Mouse (Mus musculus): ENCODE results near the gene Atp2c2. TPM values are rescaled to one million over a fixed set of nuclear protein-coding genes. Genes with fewer than 3 reads are reported as not detected.

Gene Atp2c2
- polyA plus RNA-seq, 1 experiment = not detected

GRCm38 (mm10) chr8:119668447-119668846, 31.4 kb upstream of the Atp2c2 start:
- Histone ChIP-seq H3K4me3 (ENCODE audit: insufficient read depth, low read depth, low read length) (no peak overlapping the region), H3K4me1 (ENCODE audit: control insufficient read depth, insufficient read depth, low read length) (peaks cover 23% of the 10 kb centered on the region), H3K27ac (ENCODE audit: insufficient read depth, low read depth, low read length) (no peak overlapping the region)
- TF ChIP-seq CTCF (IDR thresholded peaks at IDR 0.05; ENCODE audit: insufficient read depth, low read depth, low read length) (no peak), POLR2A (IDR thresholded peaks at IDR 0.05; ENCODE audit: insufficient read depth, low read depth, low read length) (no peak)
- WGBS = 58% methylated on average over 9 of the region's 9 CpGs

DNA sequence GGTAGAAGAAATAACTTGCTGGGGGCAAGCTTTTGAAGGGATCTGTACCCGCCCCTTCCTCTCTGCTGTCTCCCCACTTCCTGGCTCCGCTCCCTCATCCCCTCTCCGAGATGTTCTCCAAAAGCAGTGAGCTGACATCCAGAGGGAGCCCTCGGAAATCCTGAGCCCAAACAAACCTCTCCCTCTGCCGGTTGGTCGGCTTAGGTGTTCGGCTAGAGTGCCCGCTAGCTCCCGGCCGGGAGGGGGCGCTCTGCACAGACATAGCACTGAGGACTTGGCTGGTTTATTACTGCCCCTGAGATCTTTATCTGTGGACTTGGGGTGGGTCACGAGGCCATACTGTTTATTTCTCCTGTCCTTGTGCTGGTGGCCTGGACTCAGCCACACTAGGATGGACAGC, 30.5 kb upstream of the Atp2c2 start:
- Histone ChIP-seq H3K4me3 (ENCODE audit: insufficient read depth, low read depth, low read length) (no peak overlapping the region), H3K27ac (ENCODE audit: insufficient read depth, low read depth, low read length) (no peak overlapping the region), H3K4me1 (ENCODE audit: control insufficient read depth, insufficient read depth, low read length) (peaks cover 23% of the 10 kb centered on the region)
- WGBS = 66% methylated on average over 12 of the region's 12 CpGs
- TF ChIP-seq POLR2A (IDR thresholded peaks at IDR 0.05; ENCODE audit: insufficient read depth, low read depth, low read length) (no peak), CTCF (IDR thresholded peaks at IDR 0.05; ENCODE audit: insufficient read depth, low read depth, low read length) (no peak; the same call in 1 of the 2 replicates)

DNA sequence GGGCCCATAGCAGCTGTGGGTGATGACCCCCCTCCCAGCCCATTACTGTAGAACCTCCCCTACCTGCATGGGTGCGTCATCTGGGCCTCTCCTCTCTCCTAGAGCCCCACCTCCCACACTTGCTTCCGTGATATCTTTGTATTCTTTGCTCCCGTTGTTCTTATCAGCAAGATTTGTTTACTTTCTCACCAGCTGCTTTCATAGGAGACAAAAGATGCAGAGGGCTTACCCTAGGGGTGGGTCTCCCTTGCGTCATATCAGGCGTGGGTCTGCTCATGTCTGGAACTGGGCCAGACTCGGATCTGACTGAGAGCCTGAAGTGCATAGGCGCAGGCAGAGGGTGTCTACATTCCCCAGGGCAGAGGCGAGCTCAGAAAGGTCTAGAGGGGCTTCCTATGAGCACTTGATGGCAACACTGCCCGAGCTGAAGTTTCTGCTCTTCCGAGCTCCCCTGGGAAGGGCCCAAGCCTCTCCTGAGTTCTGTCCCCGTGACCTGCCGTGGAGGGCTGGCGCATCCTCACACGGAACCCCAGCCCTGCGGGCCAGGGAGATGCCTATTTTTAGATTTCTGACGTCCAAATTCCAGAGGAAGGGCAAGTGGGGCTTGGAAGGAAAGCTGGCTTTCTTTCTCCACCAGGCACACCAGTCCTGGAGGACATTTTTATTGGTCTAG, 29.3 kb upstream of the Atp2c2 start:
- no peak overlapping the region for H3K4me3 ChIP-seq (ENCODE audit: insufficient read depth, low read depth, low read length)
- peaks cover 19% of the 10 kb centered on the region for H3K4me1 ChIP-seq (ENCODE audit: control insufficient read depth, insufficient read depth, low read length)
- TF ChIP-seq POLR2A (IDR thresholded peaks at IDR 0.05; ENCODE audit: insufficient read depth, low read depth, low read length) (no peak), CTCF (IDR thresholded peaks at IDR 0.05; ENCODE audit: insufficient read depth, low read depth, low read length) (no peak)
- 27% methylated on average over 16 of the region's 16 CpGs for WGBS
- peak overlapping the region; percentile 24; the same call in 1 of the 2 replicates for H3K27ac ChIP-seq (ENCODE audit: insufficient read depth, low read depth, low read length)

GRCm38 (mm10) chr8:119673976-119674555, 25.7 kb upstream of the Atp2c2 start:
- WGBS = 78% methylated on average over 11 of the region's 11 CpGs
- no peak overlapping the region for H3K4me3 ChIP-seq (ENCODE audit: insufficient read depth, low read depth, low read length)
- H3K27ac ChIP-seq (ENCODE audit: insufficient read depth, low read depth, low read length) = no peak overlapping the region
- TF ChIP-seq CTCF (IDR thresholded peaks at IDR 0.05; ENCODE audit: insufficient read depth, low read depth, low read length) (no peak), POLR2A (IDR thresholded peaks at IDR 0.05; ENCODE audit: insufficient read depth, low read depth, low read length) (no peak)
- H3K4me1 ChIP-seq (ENCODE audit: control insufficient read depth, insufficient read depth, low read length) = peaks cover 14% of the 10 kb centered on the region

DNA sequence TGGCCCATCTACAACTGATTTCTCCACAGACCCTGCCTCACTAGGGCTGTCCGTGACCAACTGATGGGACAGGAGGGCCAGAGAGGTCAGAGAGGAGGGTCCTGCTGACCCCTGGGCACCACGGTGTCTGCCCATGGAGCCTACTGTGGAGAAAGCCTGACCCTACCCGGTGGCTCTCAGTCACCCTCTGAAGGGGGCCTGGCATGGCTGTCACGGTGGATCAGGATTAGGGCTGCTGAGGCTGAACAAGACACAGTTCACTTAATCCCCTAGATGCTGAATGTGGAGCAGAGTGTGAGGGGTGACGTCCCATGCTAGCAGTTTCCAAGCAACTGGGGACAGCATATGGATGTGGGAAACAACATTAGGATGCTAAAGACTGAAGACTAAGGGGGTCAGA, 24.4 kb upstream of the Atp2c2 start:
- WGBS = 70% methylated on average over 5 of the region's 5 CpGs
- no peak for TF ChIP-seq CTCF (IDR thresholded peaks at IDR 0.05; ENCODE audit: insufficient read depth, low read depth, low read length)
- no peak for TF ChIP-seq POLR2A (IDR thresholded peaks at IDR 0.05; ENCODE audit: insufficient read depth, low read depth, low read length)
- no peak overlapping the region for H3K27ac ChIP-seq (ENCODE audit: insufficient read depth, low read depth, low read length)
- peaks cover 10% of the 10 kb centered on the region for H3K4me1 ChIP-seq (ENCODE audit: control insufficient read depth, insufficient read depth, low read length)
- H3K4me3 ChIP-seq (ENCODE audit: insufficient read depth, low read depth, low read length) = no peak overlapping the region

GRCm38 (mm10) chr8:119676389-119676788, 23.4 kb upstream of the Atp2c2 start:
- TF ChIP-seq POLR2A (IDR thresholded peaks at IDR 0.05; ENCODE audit: insufficient read depth, low read depth, low read length) (no peak), CTCF (IDR thresholded peaks at IDR 0.05; ENCODE audit: insufficient read depth, low read depth, low read length) (peak; percentile 58; the same call in 1 of the 2 replicates)
- H3K4me1 ChIP-seq (ENCODE audit: control insufficient read depth, insufficient read depth, low read length) = 0 out of 2 replicates have a peak, but pooled peaks cover 3% of the 10 kb centered on the region
- no peak overlapping the region for H3K27ac ChIP-seq (ENCODE audit: insufficient read depth, low read depth, low read length)
- WGBS = 8% methylated on average over 8 of the region's 8 CpGs
- H3K4me3 ChIP-seq (ENCODE audit: insufficient read depth, low read depth, low read length) = no peak overlapping the region

DNA sequence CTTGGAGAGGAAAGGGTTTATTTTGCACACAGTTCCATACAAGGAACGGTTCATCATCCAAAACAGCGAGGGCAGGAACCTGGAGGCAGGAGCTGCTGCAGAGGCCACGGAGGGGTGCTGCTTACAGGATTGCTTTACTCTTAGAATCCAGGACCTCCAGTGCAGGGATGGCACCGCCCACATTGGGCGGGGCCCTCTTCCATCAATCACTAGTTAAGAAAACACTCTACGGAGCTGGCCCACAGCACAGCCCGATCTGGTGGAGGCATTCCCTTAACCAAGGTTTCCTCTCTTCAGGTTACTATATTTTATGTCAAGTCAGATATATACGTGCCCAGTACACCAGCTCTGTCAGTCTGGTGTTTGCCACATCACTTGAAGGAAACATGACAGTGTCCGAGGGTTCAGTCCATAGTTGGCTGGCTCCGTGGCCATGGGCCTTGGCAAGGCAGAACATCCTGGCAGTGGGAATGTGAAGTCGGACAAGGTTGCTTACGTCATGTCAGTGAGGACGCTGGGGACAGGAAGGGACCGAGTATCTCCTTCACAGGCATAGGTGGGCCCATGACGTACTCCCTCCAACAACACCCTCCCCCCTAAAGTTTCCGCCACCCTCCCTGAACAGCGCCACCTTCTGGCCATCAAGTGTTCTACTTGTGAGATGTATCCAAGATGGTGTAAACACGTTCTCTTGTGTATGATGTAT, 21.5 kb upstream of the Atp2c2 start:
- TF ChIP-seq POLR2A (IDR thresholded peaks at IDR 0.05; ENCODE audit: insufficient read depth, low read depth, low read length) = no peak
- peak; percentile 33; the same call in 1 of the 2 replicates for TF ChIP-seq CTCF (IDR thresholded peaks at IDR 0.05; ENCODE audit: insufficient read depth, low read depth, low read length)
- Histone ChIP-seq H3K4me1 (ENCODE audit: control insufficient read depth, insufficient read depth, low read length) (0 out of 2 replicates have a peak, but pooled peaks cover 3% of the 10 kb centered on the region), H3K27ac (ENCODE audit: insufficient read depth, low read depth, low read length) (no peak overlapping the region), H3K4me3 (ENCODE audit: insufficient read depth, low read depth, low read length) (no peak overlapping the region)
- WGBS = 19% methylated on average over 18 of the region's 18 CpGs

DNA sequence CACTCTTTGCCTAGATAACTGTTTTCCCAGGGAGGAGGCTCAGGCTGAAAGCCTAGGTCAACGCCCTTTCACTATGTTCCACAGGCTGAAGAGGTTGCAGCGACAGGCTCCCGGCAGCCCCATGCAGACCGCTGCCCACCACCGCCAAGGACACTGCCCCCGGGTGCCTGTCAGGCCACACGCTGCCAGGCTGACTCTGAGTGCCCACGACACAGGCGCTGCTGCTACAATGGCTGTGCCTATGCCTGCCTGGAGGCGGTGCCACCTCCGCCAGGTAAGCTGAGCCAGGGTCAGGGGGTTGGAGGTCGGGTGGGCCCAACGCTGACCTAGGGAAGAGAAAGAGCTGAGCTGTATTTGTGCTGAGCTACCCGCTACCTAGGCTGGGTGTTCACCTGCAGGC, 20.6 kb upstream of the Atp2c2 start:
- Histone ChIP-seq H3K4me1 (ENCODE audit: control insufficient read depth, insufficient read depth, low read length) (0 out of 2 replicates have a peak, but pooled peaks cover 3% of the 10 kb centered on the region), H3K27ac (ENCODE audit: insufficient read depth, low read depth, low read length) (no peak overlapping the region), H3K4me3 (ENCODE audit: insufficient read depth, low read depth, low read length) (no peak overlapping the region)
- no peak for TF ChIP-seq CTCF (IDR thresholded peaks at IDR 0.05; ENCODE audit: insufficient read depth, low read depth, low read length)
- TF ChIP-seq POLR2A (IDR thresholded peaks at IDR 0.05; ENCODE audit: insufficient read depth, low read depth, low read length) = no peak
- 67% methylated on average over 14 of the region's 14 CpGs for WGBS

DNA sequence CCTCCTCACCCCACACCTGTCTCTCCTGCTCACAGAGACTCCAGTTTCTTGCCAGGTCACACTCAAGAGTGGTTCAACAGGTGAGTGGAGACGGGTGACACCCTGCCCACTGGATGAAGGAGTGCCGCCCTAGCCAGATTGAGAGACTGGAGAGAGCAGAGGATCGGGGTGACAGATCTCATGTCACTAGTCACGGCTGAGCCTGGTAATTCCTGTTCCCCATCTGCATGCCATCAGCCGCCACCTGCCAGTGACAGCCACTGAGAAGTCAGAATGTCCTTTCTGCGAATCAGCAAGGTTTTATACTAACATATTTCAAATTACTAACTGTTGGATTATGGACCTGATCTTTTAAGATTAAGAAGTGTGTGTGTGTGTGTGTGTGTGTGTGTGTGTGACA, 9.2 kb upstream of the Atp2c2 start:
- WGBS = 94% methylated on average over 6 of the region's 6 CpGs
- Histone ChIP-seq H3K27ac (ENCODE audit: insufficient read depth, low read depth, low read length) (no peak overlapping the region), H3K4me3 (ENCODE audit: insufficient read depth, low read depth, low read length) (no peak overlapping the region), H3K4me1 (ENCODE audit: control insufficient read depth, insufficient read depth, low read length) (peaks cover 14% of the 10 kb centered on the region)
- TF ChIP-seq POLR2A (IDR thresholded peaks at IDR 0.05; ENCODE audit: insufficient read depth, low read depth, low read length) (no peak), CTCF (IDR thresholded peaks at IDR 0.05; ENCODE audit: insufficient read depth, low read depth, low read length) (no peak)

Measured in olfactory bulb, adult 2 months (tissue).